Mouse (Mus musculus): ENCODE data around the gene Trpc4ap. TPM values are rescaled to one million over a fixed set of nuclear protein-coding genes. Genes with fewer than 3 reads are reported as not detected.
"Not testable (repeated sequence)": the region's sequence is repeated elsewhere in the genome, so short reads cannot be mapped to it uniquely, and the experiment has no call there.

Trpc4ap gene
- polyA plus RNA-seq, 1 experiment, result 81.2 TPM

DNA sequence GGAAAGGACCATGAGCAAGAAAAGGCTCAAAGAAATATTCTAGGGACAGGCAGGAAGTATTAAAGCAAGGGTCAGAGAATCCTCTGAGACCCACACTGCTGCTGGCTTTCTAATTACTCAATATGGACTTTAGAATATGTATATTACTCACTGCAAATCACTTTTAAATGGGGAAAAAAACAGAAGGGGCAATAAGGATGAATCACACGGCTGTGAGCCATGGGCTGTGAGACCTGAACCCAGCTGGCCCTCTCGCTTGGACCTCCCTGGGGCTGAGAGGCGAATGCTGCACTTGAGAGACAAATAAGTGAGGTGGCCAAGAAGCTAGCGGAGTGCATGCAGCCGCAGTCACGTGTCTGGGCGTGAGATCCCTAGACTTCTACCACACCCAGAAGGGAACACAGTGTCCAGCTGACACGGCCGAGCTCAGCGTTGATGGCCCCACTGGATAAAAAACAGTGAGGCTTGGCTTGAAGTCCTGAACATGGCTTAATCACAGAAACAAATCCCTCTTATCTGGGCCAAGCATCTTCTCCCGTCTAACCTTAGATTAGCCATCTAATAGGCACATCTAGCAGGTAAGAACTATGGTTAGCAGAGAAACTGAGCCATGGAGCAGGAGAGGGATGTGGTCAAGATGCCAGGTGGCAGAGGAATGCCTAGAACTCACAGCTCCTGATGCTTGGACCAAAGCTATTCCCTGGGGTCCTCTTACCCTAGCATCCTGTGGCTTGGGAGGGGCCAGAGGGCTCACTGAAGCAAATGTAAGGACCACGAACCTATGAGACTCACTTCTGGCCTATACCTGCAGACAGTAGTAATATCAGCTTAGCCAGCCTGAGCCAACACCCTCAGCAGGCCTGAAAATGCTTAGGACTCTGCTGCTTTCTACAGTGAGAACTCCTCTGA is 25.2 kb upstream of the Trpc4ap start:
- no peak for TF ChIP-seq POLR2A (IDR thresholded peaks at IDR 0.05; ENCODE audit: insufficient read depth, low read length)
- no peak for TF ChIP-seq CTCF (IDR thresholded peaks at IDR 0.05; ENCODE audit: low read depth, low read length)
- TF ChIP-seq EP300 (IDR thresholded peaks at IDR 0.05; ENCODE audit: insufficient read depth, low read depth, low read length), result no peak
- H3K27ac ChIP-seq (ENCODE audit: insufficient read depth, low read length), result no peak overlapping the region
- H3K9ac ChIP-seq (ENCODE audit: low read depth, poor library complexity, severe bottlenecking), result no peak overlapping the region
- no peaks in the 10 kb centered on the region; the same call in 1 of the 2 replicates for H3K36me3 ChIP-seq (ENCODE audit: control insufficient read depth, insufficient read depth, low read length, poor library complexity, severe bottlenecking)
- H3K27me3 ChIP-seq (ENCODE audit: control insufficient read depth, insufficient read depth, low read length, poor library complexity, severe bottlenecking), result no peaks in the 10 kb centered on the region
- no peaks in the 10 kb centered on the region for H3K4me1 ChIP-seq (ENCODE audit: control insufficient read depth, insufficient read depth, low read length)
- no peaks in the 10 kb centered on the region for H3K9me3 ChIP-seq (replicated peaks; ENCODE audit: control insufficient read depth, insufficient read depth, low read length, poor library complexity, severe bottlenecking)
- no peak overlapping the region for H3K4me3 ChIP-seq (ENCODE audit: low read depth, low read length)

DNA sequence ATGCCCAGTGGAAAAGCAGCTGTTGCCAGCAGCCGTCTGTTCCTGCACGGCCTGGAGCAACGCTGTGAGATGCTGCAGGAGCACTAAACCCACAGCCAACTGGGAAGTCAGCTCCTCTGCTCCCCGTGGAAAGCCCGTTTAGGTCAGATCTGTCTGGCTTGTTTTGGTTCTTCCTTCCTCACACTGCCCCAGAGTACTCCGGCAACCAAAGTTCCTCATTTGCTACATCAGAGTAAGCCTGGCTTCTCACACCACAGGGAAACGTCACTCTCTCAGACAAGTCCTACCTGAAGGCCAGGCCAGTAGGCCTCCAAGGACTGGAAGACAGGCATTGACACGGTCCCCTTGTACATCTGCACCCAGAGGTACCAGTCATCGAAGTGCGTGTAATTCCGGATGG is 18.4 kb upstream of the Trpc4ap start:
- Histone ChIP-seq H3K36me3 (ENCODE audit: control insufficient read depth, insufficient read depth, low read length, poor library complexity, severe bottlenecking) (no peaks in the 10 kb centered on the region), H3K9ac (ENCODE audit: low read depth, poor library complexity, severe bottlenecking) (no peak overlapping the region)
- TF ChIP-seq POLR2A (IDR thresholded peaks at IDR 0.05; ENCODE audit: insufficient read depth, low read length) (no peak), CTCF (IDR thresholded peaks at IDR 0.05; ENCODE audit: low read depth, low read length) (no peak), EP300 (IDR thresholded peaks at IDR 0.05; ENCODE audit: insufficient read depth, low read depth, low read length) (no peak)

DNA sequence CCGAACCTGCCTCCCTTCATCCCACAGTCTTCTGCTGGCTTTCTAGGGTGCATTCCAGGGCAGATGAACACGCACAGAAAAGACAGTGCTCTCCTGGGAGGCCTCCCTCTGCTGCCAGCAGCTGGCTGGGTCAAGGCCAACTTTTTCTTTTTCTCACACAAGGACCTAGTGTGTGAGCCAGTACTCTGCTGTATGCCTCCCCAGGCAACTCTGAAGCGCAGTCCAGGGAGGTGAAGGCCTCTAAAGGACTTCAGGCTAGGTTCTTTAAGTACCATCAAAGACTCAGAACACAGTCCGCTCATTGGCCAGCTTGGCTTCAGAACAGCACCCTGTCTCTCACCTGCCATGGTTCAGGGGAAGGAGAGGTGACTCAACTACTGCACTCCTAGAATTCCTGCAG is 15.1 kb upstream of the Trpc4ap start:
- no peak overlapping the region for H3K9ac ChIP-seq (ENCODE audit: low read depth, poor library complexity, severe bottlenecking)
- no peaks in the 10 kb centered on the region for H3K4me1 ChIP-seq (ENCODE audit: control insufficient read depth, insufficient read depth, low read length)
- no peak overlapping the region for H3K4me3 ChIP-seq (ENCODE audit: low read depth, low read length)
- no peak for TF ChIP-seq EP300 (IDR thresholded peaks at IDR 0.05; ENCODE audit: insufficient read depth, low read depth, low read length)
- TF ChIP-seq POLR2A (IDR thresholded peaks at IDR 0.05; ENCODE audit: insufficient read depth, low read length), result no peak
- no peak for TF ChIP-seq CTCF (IDR thresholded peaks at IDR 0.05; ENCODE audit: low read depth, low read length)
- no peaks in the 10 kb centered on the region for H3K27me3 ChIP-seq (ENCODE audit: control insufficient read depth, insufficient read depth, low read length, poor library complexity, severe bottlenecking)
- H3K9me3 ChIP-seq (replicated peaks; ENCODE audit: control insufficient read depth, insufficient read depth, low read length, poor library complexity, severe bottlenecking), result no peaks in the 10 kb centered on the region
- no peaks in the 10 kb centered on the region for H3K36me3 ChIP-seq (ENCODE audit: control insufficient read depth, insufficient read depth, low read length, poor library complexity, severe bottlenecking)
- H3K27ac ChIP-seq (ENCODE audit: insufficient read depth, low read length), result no peak overlapping the region

More for the DNA sequence above, 18.4 kb upstream of the Trpc4ap start:
- no peaks in the 10 kb centered on the region for H3K9me3 ChIP-seq (replicated peaks; ENCODE audit: control insufficient read depth, insufficient read depth, low read length, poor library complexity, severe bottlenecking)
- H3K4me1 ChIP-seq (ENCODE audit: control insufficient read depth, insufficient read depth, low read length), result no peaks in the 10 kb centered on the region
- no peak overlapping the region for H3K4me3 ChIP-seq (ENCODE audit: low read depth, low read length)
- H3K27ac ChIP-seq (ENCODE audit: insufficient read depth, low read length), result no peak overlapping the region
- H3K27me3 ChIP-seq (ENCODE audit: control insufficient read depth, insufficient read depth, low read length, poor library complexity, severe bottlenecking), result no peaks in the 10 kb centered on the region

DNA sequence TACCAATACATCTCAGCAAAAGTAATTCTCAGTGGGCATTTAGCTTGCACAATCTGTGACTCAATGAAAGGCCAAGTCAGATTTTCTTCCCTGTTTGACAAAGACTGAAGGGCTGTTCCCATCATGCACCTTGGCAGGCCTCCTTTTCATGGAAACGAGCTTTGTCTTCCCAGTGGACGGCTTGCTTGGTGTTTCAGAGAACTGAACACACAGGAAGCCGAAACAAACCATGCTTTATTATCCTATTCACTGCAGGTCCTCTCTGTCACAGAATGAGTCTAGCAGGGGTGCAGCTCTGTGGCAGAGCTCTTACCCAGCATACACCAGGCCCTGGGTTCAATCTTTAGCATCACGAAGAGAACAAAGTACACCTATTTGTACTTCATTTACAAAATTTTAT is 11.4 kb upstream of the Trpc4ap start:
- no peaks in the 10 kb centered on the region for H3K36me3 ChIP-seq (ENCODE audit: control insufficient read depth, insufficient read depth, low read length, poor library complexity, severe bottlenecking)
- no peak overlapping the region for H3K9ac ChIP-seq (ENCODE audit: low read depth, poor library complexity, severe bottlenecking)
- no peaks in the 10 kb centered on the region for H3K27me3 ChIP-seq (ENCODE audit: control insufficient read depth, insufficient read depth, low read length, poor library complexity, severe bottlenecking)
- H3K4me1 ChIP-seq (ENCODE audit: control insufficient read depth, insufficient read depth, low read length), result no peaks in the 10 kb centered on the region
- no peak overlapping the region for H3K4me3 ChIP-seq (ENCODE audit: low read depth, low read length)
- H3K27ac ChIP-seq (ENCODE audit: insufficient read depth, low read length), result no peak overlapping the region
- no peak for TF ChIP-seq CTCF (IDR thresholded peaks at IDR 0.05; ENCODE audit: low read depth, low read length)
- no peak for TF ChIP-seq EP300 (IDR thresholded peaks at IDR 0.05; ENCODE audit: insufficient read depth, low read depth, low read length)
- TF ChIP-seq POLR2A (IDR thresholded peaks at IDR 0.05; ENCODE audit: insufficient read depth, low read length), result no peak
- no peaks in the 10 kb centered on the region; the same call in 1 of the 2 replicates for H3K9me3 ChIP-seq (replicated peaks; ENCODE audit: control insufficient read depth, insufficient read depth, low read length, poor library complexity, severe bottlenecking)

DNA sequence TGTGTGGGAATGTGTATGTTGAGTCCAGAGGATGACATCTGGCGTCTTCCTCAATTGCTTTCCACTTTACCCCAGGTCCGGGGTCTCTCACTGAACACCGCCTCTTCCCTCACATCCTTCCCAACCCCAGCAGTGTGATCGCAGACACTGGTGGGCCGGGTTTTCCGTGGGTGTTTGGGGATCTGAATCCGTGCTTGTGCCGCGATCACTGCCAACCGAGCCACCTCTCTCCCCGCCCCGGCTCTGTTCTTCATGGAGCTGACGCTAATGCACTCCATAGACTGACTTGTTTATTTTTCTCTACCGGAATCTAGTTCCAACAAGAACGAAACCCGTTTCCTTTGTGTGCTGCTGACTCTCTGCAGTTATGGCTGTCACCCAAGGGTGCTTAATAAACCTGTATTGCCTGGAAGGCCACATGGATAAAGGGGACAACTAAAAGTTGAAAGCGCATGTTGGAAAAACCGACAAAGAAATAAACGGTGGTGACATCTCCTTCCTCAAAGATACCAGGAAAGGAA is 9.3 kb upstream of the Trpc4ap start:
- Histone ChIP-seq H3K27ac (ENCODE audit: insufficient read depth, low read length) (no peak overlapping the region), H3K4me1 (ENCODE audit: control insufficient read depth, insufficient read depth, low read length) (no peaks in the 10 kb centered on the region), H3K9ac (ENCODE audit: low read depth, poor library complexity, severe bottlenecking) (no peak overlapping the region), H3K9me3 (replicated peaks; ENCODE audit: control insufficient read depth, insufficient read depth, low read length, poor library complexity, severe bottlenecking) (no peaks in the 10 kb centered on the region; the same call in 1 of the 2 replicates), H3K4me3 (ENCODE audit: low read depth, low read length) (no peak overlapping the region), H3K36me3 (ENCODE audit: control insufficient read depth, insufficient read depth, low read length, poor library complexity, severe bottlenecking) (no peaks in the 10 kb centered on the region), H3K27me3 (ENCODE audit: control insufficient read depth, insufficient read depth, low read length, poor library complexity, severe bottlenecking) (no peaks in the 10 kb centered on the region)
- TF ChIP-seq EP300 (IDR thresholded peaks at IDR 0.05; ENCODE audit: insufficient read depth, low read depth, low read length) (no peak), POLR2A (IDR thresholded peaks at IDR 0.05; ENCODE audit: insufficient read depth, low read length) (no peak), CTCF (IDR thresholded peaks at IDR 0.05; ENCODE audit: low read depth, low read length) (no peak)

DNA sequence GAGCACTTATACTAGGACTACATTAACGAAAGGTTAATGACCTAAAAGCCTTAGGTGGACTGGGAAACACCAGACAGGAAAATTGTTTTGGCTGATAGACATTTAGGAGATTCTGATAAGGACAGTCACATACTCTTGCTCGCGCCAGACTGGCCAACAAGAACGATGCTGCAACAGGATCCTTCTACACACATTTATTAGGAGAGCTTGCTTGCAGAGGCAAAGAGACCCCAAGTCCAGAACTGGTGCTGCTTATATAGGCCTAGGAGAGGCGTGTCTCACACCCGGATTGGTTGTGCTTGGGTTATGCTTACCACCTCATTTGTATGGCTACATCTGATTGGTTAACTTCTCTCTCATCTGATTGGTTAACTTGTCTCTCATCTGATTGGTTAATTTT is 6.3 kb upstream of the Trpc4ap start:
- H3K4me1 ChIP-seq (ENCODE audit: control insufficient read depth, insufficient read depth, low read length); H3K9me3 ChIP-seq (replicated peaks; ENCODE audit: control insufficient read depth, insufficient read depth, low read length, poor library complexity, severe bottlenecking); H3K27me3 ChIP-seq (ENCODE audit: control insufficient read depth, insufficient read depth, low read length, poor library complexity, severe bottlenecking); H3K9ac ChIP-seq (ENCODE audit: low read depth, poor library complexity, severe bottlenecking); H3K36me3 ChIP-seq (ENCODE audit: control insufficient read depth, insufficient read depth, low read length, poor library complexity, severe bottlenecking); H3K4me3 ChIP-seq (ENCODE audit: low read depth, low read length); H3K27ac ChIP-seq (ENCODE audit: insufficient read depth, low read length): not testable (repeated sequence)

All from ES-Bruce4 (cell line).